Mouse (Mus musculus): ENCODE results near the gene Hnrnph1.

Hnrnph1 gene

GRCm38 (mm10) chr11:50373621-50374020 lies 3.2 kb upstream of the Hnrnph1 start:
- DNase-seq, result no peak

GRCm38 (mm10) chr11:50374286-50375015 lies 2.3 kb upstream of the Hnrnph1 start:
- no peak for DNase-seq

GRCm38 (mm10) chr11:50375421-50375820 lies 1.4 kb upstream of the Hnrnph1 start:
- no peak for DNase-seq

- DNase-seq, result no peak
Measured at GRCm38 (mm10) chr11:50376156-50376790, 517 bp upstream of the Hnrnph1 start.

- peak; percentile 82 for DNase-seq
Measured at GRCm38 (mm10) chr11:50377892-50378684, 1.3 kb downstream of the Hnrnph1 start.

GRCm38 (mm10) chr11:50379023-50379752 lies 2.4 kb downstream of the Hnrnph1 start:
- DNase-seq, result no peak

GRCm38 (mm10) chr11:50381311-50381710 lies 4.5 kb downstream of the Hnrnph1 start:
- no peak for DNase-seq

- no peak for DNase-seq
Measured at GRCm38 (mm10) chr11:50387167-50387679, 10.4 kb downstream of the Hnrnph1 start.

GRCm38 (mm10) chr11:50387697-50388096 lies 10.9 kb downstream of the Hnrnph1 start:
- DNase-seq, result no peak

- no peak for DNase-seq
Measured at GRCm38 (mm10) chr11:50388217-50388929, 11.6 kb downstream of the Hnrnph1 start.

GRCm38 (mm10) chr11:50389011-50389410 lies 12.2 kb downstream of the Hnrnph1 start:
- DNase-seq, result no peak

GRCm38 (mm10) chr11:50389616-50390015 lies 12.8 kb downstream of the Hnrnph1 start:
- no peak for DNase-seq

- no peak for DNase-seq
Measured at GRCm38 (mm10) chr11:50391272-50391960, 14.6 kb downstream of the Hnrnph1 start.

- DNase-seq, result no peak
Measured at GRCm38 (mm10) chr11:50393306-50393705, 16.5 kb downstream of the Hnrnph1 start.

- DNase-seq, result no peak
Measured at GRCm38 (mm10) chr11:50394731-50395130, 17.9 kb downstream of the Hnrnph1 start.

GRCm38 (mm10) chr11:50396766-50397307 lies 20.0 kb downstream of the Hnrnph1 start:
- DNase-seq, result no peak

GRCm38 (mm10) chr11:50397316-50397715 lies 20.5 kb downstream of the Hnrnph1 start:
- DNase-seq, result no peak

- DNase-seq, result no peak
Measured at GRCm38 (mm10) chr11:50398803-50399202, 22.0 kb downstream of the Hnrnph1 start.

- no peak for DNase-seq
Measured at GRCm38 (mm10) chr11:50402481-50402880, 25.7 kb downstream of the Hnrnph1 start.

GRCm38 (mm10) chr11:50403367-50404014 lies 26.7 kb downstream of the Hnrnph1 start:
- no peak for DNase-seq

GRCm38 (mm10) chr11:50407235-50407634 lies 30.4 kb downstream of the Hnrnph1 start:
- no peak for DNase-seq
